Mouse (Mus musculus) gastrocnemius, adult 2 months (tissue): ENCODE results near the gene Frat1. TPM values are rescaled to one million over a fixed set of nuclear protein-coding genes. Genes with fewer than 3 reads are reported as not detected.
A peak's percentile ranks its signal among the peaks of the same experiment; 100 is the strongest.

Source experiments
- DNase-seq: peaks from one replicate; pipeline ENCODE4 v3.0.0; 2022
- H3K27ac ChIP-seq: fragments of 200-600 bp; 2 replicates; pipeline ENCODE4 v1.8.1; 2022; ENCODE audit warnings: mild to moderate bottlenecking
- H3K4me3 ChIP-seq: fragments of 200-600 bp; 2 replicates; pipeline ENCODE4 v1.8.1; 2022; ENCODE audit warnings: mild to moderate bottlenecking, moderate library complexity
- CTCF ChIP-seq: fragments of 200-600 bp; IDR thresholded peaks from 2 replicates; pipeline ENCODE4 v1.8.1; 2022; ENCODE audit warnings: antibody characterized with exemption, mild to moderate bottlenecking, moderate library complexity
- intact Hi-C: fragments of 180-260 bp; cut with DNase I; formaldehyde crosslinking; loops from one replicate; pipeline ENCODE4 v1.15.1; 2025
- total RNA-seq, 2 experiments: library from RNA; stranded (reverse); gene quantifications; 2 replicates each; pipeline ENCODE4 v1.2.3; 2021

The Frat1 gene
- total RNA-seq, 2 experiments from 2014 or later: 6.3 to 6.8 TPM

DNA sequence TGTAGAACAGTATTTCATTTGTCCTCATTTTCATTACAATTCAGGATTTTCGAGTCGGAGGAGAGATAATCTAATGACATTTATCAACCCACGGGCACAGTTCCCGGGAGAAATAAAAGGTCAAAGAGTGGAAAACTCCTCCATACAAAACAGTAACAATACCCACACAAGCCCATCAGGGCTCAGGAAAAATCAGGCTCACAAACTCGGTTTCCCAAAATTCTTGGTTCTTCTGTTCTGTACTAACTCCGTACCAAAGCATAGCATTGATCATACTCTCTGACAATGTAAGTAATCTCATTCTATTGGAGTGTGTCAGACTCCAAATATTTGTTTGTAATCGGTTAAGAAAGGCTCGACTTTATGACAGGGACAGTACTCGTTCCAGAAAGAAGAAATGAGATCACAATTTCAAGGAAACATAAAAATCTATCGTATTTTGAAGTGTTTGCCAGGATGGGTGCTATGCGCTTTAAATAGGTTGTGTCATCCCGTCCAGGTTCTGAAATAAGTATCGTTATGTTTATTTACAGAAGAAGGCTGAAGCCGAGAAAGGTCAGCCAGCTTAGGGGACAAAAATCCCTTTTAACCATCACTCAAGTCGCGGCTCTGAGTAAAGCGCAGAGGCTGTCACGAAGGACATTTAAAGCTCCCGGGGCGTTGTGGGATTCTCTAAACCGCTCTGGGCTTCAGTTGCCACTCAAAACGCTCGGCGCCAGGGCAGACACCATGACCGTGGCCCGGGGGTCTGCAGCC, 28.6 kb upstream of the Frat1 start:
- no peak for TF ChIP-seq CTCF
- intact Hi-C loops: loop anchor here (5.0 kb wide), 1 partner anchor 46 kb away; the partner anchor contains the start of gene Frat2
- peak overlapping the region; percentile 92 for H3K4me3 ChIP-seq
- DNase-seq: no peak
- H3K27ac ChIP-seq: peak overlapping the region; percentile 86

DNA sequence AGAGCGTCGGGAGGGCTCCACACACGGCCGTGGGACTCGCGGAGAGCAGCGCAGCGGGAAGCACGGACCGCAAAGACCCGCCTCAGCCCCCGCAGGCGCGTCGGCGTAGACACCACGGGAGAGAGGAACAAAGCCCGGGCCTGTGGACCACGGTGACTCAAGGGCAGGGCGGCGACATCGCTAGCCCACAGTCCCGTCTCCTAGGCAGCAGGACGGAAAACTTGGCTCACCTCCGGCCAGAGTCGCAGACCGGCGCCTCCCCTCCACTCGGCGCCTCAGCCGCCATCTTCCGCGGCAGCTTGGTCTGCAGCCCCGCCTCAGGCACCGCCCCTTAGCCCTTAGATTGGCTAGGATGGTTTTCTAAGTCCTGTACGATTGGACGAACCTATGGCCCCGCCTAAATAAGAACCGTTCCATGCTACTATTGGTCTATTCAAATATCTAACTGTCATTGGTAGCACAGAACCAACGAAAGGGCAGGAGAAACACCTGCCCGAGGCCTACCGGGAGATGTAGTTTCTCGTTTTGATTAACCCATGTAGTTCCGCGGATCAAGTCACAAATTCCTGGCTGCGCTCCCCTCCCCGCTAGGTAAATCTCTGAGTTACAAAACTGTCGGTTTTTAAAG, 27.9 kb upstream of the Frat1 start, which contains the start of gene Arhgap19:
TSS of gene Arhgap19 (minus strand) at position 306 of the 628 bp plus-strand sequence.
- intact Hi-C loops: loop anchor here (5.0 kb wide), 1 partner anchor 45 kb away; the partner anchor contains the start of gene Frat2
- no peak for TF ChIP-seq CTCF
- Histone ChIP-seq H3K27ac (peak within 1 kb of the TSS; percentile 86), H3K4me3 (peak within 1 kb of the TSS; percentile 92)
- DNase-seq: peak; percentile 95

DNA sequence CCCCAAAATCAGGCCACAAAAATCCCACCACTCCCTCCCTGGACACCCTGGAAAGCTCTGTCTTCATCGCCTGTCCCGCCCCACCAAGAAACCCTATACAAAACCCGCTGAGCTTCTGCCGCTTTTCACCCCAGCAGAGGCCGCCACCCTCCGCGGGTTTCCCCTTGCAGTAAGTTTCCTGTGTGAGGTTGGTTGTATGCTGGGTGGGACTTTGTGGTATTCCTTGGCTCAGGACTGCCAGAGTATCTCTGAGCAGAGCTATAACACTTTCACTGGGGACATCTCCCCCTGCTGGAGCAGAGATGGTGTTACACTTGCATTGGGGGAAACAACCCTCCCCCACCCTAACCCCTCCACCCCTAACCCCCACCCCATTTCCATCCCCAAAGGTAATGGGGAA, 26.4 kb upstream of the Frat1 start:
- intact Hi-C loops: loop anchor here (5.0 kb wide), 1 partner anchor 44 kb away; the partner anchor contains the start of gene Frat2
- TF ChIP-seq CTCF: peak; percentile 50
- Histone ChIP-seq H3K27ac (no peak overlapping the region), H3K4me3 (no peak overlapping the region)
- DNase-seq: peak; percentile 50

DNA sequence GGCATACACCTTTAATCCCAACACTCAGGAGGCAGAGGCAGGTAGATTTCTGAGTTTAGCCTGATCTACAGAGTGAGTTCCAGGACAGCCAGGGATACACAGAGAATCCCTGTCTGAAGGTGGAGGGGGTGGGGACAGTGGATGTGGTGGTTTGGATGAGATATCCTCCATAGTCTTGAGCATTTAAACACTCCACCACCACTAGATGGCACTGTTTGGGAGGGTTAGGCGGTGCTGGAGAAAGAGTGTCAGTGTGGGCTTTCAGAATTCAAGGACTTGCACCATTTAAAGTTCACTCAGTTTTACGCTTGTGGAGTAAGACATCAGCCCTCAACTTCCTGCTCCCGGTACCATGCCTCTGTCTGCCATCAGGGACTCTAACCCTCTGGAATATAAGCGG, 23.9 kb upstream of the Frat1 start:
- no peak overlapping the region for H3K4me3 ChIP-seq
- peak; percentile 30; the same call in 1 of the 2 replicates for TF ChIP-seq CTCF
- intact Hi-C loops: no loop called here
- no peak for DNase-seq
- H3K27ac ChIP-seq: no peak overlapping the region

DNA sequence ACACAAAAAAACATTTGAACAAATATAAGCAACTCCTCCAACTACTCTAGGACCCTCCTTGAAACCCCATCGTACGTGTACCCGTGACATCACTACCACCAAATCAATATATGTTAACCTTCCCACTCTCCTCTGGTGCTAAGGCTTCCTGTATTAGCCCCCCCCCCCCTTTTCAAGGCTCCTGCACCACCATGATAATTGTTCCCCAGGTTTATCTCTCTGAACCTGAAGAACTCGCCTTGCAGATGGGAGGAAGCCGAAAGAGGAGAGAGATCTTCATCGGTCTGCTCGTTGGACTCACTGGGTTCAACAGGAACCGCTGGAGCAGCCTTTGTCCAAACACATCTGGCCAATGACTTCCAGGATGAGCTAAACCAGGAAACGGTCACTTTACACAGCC, 22.3 kb upstream of the Frat1 start:
- intact Hi-C loops: no loop called here
- H3K4me3 ChIP-seq: no peak overlapping the region
- no peak for DNase-seq
- H3K27ac ChIP-seq: no peak overlapping the region
- TF ChIP-seq CTCF: no peak

DNA sequence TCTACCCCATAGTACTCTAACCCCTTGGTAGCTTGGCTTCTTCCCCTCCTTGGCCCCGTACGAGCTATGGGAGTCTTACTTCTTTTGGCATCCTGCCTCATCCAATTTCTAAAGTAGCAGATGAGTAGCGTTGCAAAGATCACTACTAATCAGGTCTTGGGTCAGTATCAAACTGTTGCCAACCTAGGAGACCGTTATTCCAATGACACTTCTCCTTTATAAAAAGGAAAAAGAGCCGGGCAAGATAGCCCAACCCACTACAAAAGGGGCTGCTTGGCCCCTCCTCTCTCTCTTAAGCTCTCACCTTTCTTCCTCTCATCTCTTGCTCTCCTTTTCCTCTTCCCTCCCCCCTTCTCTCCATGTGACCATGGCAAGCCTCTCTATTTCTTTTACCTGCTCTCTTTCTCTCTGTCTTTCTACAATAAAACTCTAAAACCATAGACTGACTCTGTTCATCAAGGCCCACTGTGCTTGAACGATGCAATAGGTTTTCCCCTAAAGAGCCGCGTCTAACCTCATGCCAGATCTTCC, 21.6 kb upstream of the Frat1 start:
- no peak overlapping the region for H3K4me3 ChIP-seq
- TF ChIP-seq CTCF: no peak
- no peak for DNase-seq
- intact Hi-C loops: no loop called here
- no peak overlapping the region for H3K27ac ChIP-seq

DNA sequence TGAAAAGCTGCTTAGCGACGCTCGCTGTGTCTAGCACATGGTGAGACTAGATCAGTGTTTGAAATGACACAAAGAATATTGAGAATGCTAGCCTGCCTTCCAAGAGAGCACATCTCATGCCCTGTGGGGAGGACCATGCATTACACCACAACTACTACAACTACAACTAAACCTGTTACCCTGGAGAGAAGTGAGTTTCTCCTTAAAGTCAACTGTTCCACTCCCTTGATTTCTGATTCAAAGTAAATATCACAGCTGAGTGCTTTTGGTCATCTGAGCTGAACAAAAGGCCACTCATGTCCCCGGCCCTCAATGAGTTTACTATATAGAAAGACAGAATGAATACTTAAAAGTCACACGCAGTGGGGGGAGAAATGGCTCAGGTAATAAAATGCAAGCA, 19.7 kb upstream of the Frat1 start:
- no peak overlapping the region for H3K4me3 ChIP-seq
- intact Hi-C loops: no loop called here

DNA sequence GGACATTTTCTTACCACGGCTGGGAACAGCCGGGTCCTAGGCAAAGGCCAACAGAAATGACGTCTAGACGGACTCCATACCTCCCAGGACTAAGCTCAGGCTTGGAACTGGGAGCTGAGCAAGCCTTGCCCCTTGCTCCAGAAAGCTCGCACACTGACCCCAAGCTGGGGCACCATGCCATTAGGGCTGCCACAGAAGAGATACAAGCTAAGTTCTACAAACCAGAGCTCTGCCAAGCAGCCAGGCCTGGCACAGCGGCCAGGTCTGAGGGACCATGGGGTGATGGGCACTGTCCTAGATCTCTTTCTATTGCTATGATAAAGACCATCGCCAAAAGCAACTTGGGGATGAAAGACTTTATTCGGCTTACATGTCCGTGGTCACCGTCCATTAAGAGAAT, 17.2 kb upstream of the Frat1 start:
- peak; percentile 59 for DNase-seq
- no peak for TF ChIP-seq CTCF
- intact Hi-C loops: no loop called here
- H3K27ac ChIP-seq: no peak overlapping the region; the same call in 1 of the 2 replicates
- no peak overlapping the region for H3K4me3 ChIP-seq

More for the DNA sequence above, 19.7 kb upstream of the Frat1 start:
- DNase-seq: no peak
- no peak overlapping the region; the same call in 1 of the 2 replicates for H3K27ac ChIP-seq
- no peak for TF ChIP-seq CTCF

DNA sequence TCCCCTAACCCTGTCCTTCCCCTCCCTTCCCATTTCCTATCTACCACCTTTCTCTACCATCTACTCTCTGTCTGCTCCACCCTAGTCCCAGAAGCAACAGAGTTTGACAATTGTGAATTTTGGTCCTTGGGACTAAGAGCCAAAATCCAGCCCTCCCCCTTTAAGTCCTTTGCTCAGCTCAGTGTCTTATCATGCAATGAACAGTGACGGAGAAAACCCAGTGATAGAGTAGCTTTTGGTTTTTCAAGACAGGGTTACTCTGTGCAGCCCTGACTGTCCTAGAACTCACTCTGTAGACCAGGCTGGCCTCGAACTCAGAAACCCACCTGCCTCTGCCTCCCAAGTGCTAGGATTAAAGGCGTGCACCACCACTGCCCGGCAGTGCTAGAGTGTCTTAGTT, 16.4 kb upstream of the Frat1 start:
- DNase-seq: no peak
- no peak for TF ChIP-seq CTCF
- no peak overlapping the region for H3K27ac ChIP-seq
- H3K4me3 ChIP-seq: no peak overlapping the region
- intact Hi-C loops: no loop called here

DNA sequence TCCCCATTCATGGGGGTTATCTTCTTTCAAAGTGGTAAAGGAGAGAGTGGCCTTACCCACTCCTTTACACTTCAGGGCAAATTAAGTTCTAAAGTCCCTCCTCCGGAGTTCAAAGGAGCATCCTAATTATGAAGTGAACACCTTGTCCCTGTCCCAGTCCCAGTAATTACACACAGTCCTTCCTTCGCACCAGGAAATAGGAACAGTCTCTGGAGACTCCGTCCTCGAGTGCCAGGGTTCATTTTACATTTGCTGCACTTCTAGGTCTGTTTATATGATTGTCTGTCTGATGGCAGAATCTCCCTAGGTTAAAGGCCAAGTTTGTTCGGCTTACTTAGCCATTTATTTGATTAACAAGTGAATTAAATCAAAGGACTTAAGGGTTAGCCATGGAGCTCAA, 13.4 kb upstream of the Frat1 start:
- intact Hi-C loops: no loop called here
- Histone ChIP-seq H3K27ac (peak overlapping the region; percentile 90), H3K4me3 (peak overlapping the region; percentile 45)
- DNase-seq: no peak
- no peak for TF ChIP-seq CTCF

DNA sequence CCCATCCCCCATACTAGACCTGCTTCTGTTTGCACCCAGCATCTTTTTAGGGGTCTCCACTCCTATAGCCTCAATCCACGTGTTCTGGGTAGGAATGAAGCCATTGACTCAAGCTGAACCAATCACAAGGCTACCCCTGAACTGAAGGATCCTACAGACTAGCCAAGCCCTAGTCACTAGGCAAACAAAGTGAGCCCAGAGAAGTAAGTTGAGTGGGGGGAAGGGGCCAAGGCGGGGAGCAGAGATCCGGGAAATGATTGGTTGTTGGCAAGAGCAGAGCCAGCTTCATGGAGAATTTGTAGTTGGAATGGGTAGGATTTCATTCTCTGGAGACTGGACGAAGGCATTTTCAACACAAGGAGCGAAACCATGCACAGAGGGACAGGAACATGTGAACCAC, 12.9 kb upstream of the Frat1 start:
- H3K4me3 ChIP-seq: peak overlapping the region; percentile 45
- H3K27ac ChIP-seq: peak overlapping the region; percentile 90
- intact Hi-C loops: no loop called here
- DNase-seq: no peak
- no peak for TF ChIP-seq CTCF

DNA sequence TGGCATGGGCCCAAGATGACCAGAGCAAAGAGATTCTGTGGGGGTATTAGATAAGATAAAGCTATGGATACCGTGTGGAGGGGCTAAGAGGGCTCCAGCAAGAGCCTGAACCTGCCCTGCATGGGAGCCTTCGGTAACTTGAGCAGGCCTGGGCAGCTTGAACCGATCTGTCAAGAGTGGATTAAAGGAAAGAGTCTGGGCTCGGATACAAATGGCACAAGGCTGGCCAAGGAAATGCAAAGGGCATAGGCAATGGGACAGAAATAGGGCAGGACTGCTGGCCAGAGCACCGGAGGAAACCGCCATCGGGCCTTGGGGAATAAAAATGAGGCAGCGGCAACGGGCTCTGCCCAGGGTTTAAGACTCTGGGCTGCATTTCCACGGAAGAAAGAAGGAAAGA, 12.4 kb upstream of the Frat1 start:
- Histone ChIP-seq H3K4me3 (peak overlapping the region; percentile 45), H3K27ac (peak overlapping the region; percentile 90)
- intact Hi-C loops: no loop called here
- TF ChIP-seq CTCF: no peak
- DNase-seq: peak; percentile 83

DNA sequence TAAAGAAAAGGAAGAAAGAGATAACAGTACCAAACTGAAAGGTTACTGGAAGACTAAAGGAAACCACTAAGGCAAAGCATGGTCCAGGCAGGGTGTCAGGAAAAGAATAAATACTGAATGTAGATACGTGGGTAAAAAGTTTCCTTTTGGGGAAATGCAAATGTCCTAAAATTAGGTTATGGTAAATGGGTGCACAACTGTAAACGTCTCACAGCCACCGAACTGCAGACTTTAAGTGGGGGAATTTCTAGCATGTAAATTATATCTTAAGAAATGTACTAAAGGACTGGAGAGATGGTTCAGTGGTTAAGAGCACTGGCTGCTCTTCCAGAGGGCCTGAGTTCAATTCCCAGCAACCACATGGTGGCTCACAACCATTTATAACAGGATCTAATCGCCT, 11.0 kb upstream of the Frat1 start:
- intact Hi-C loops: no loop called here
- peak overlapping the region; percentile 90; the same call in 1 of the 2 replicates for H3K27ac ChIP-seq
- no peak for DNase-seq

More for the DNA sequence above, 11.0 kb upstream of the Frat1 start:
- TF ChIP-seq CTCF: no peak
- H3K4me3 ChIP-seq: no peak overlapping the region
